Mouse (Mus musculus) kidney, postnatal 0 days (tissue): ENCODE measurements around the gene Mafg. TPM values are rescaled to one million over a fixed set of nuclear protein-coding genes. Genes with fewer than 3 reads are reported as not detected.

Source experiments
- ATAC-seq: fragments of 200-750 bp; cut with Nextera tagmentation; replicated peaks from 2 replicates; pipeline ENCODE4 v1.8.0; 2017; ENCODE audit warnings: low read depth, moderate number of reproducible peaks, moderate TSS enrichment, moderate library complexity; ENCODE audit not compliant: low FRiP score
- DNase-seq: peaks from one replicate; pipeline ENCODE4 v3.0.0-alpha.2; 2016; ENCODE audit warnings: low spot score
- H3K27ac ChIP-seq: fragments of 300-500 bp; sonication (generic); 2 replicates; pipeline ENCODE4 v1.5.1; 2014; ENCODE audit warnings: mild to moderate bottlenecking
- H3K27me3 ChIP-seq: fragments of 300-500 bp; sonication (generic); 2 replicates; pipeline ENCODE4 v1.6.1; 2014; ENCODE audit warnings: low read length, mixed read lengths; ENCODE audit not compliant: insufficient read depth
- H3K36me3 ChIP-seq: fragments of 300-500 bp; sonication (generic); 2 replicates; pipeline ENCODE4 v1.6.1; 2014; ENCODE audit warnings: low read length, mixed read lengths; ENCODE audit not compliant: insufficient read depth
- H3K4me1 ChIP-seq: fragments of 300-500 bp; sonication (generic); replicated peaks from 2 replicates; pipeline ENCODE4 v1.6.1; 2014; ENCODE audit warnings: antibody characterized with exemption, low read length, mixed read lengths; ENCODE audit not compliant: insufficient read depth
- H3K4me2 ChIP-seq: fragments of 300-500 bp; sonication (generic); 2 replicates; pipeline ENCODE4 v1.6.1; 2014; ENCODE audit warnings: mild to moderate bottlenecking, low read length, moderate library complexity, mixed read lengths
- H3K4me3 ChIP-seq: fragments of 300-500 bp; sonication (generic); replicated peaks from 2 replicates; pipeline ENCODE4 v1.5.1; 2014; ENCODE audit warnings: low read depth, low read length
- H3K9ac ChIP-seq: fragments of 300-500 bp; sonication (generic); 2 replicates; pipeline ENCODE4 v1.6.1; 2014; ENCODE audit warnings: low read depth, low read length
- H3K9me3 ChIP-seq: fragments of 300-500 bp; sonication (generic); replicated peaks from 2 replicates; pipeline ENCODE4 v1.6.1; 2016; ENCODE audit warnings: low read length, inconsistent platforms, mixed read lengths
- CTCF ChIP-seq: IDR thresholded peaks from 2 replicates; pipeline ENCODE4 v1.5.1; 2016; ENCODE audit warnings: antibody characterized with exemption, low read depth, mild to moderate bottlenecking, moderate library complexity
- WGBS: fragments of 180-500 bp; shearing (Covaris S2); extraction: QIAGEN DNeasy Blood & Tissue Kit; methylation state at CpG from one replicate; pipeline ENCODE4 v1.1.7; 2014; 5-methylcytosine and 5-hydroxymethylcytosine counted together
- polyA plus RNA-seq: library from polyadenylated mRNA; unstranded; fragments of >200 nt; fragmentation: Nextera tagmentation; extraction: Ambion mirVana; gene quantifications from 2 replicates; pipeline ENCODE4 v1.2.1, GENCODE M21; 2015

Mafg gene
- polyA plus RNA-seq, 1 experiment from 2014 or later = 26.5 TPM

- WGBS = 82% methylated on average over 9 of the region's 9 CpGs
- H3K9me3 ChIP-seq = no peaks in the 10 kb centered on the region
- H3K27ac ChIP-seq = no peak overlapping the region
- no peaks in the 10 kb centered on the region for H3K27me3 ChIP-seq
- H3K4me3 ChIP-seq = no peak overlapping the region
- peaks cover 30% of the 10 kb centered on the region for H3K36me3 ChIP-seq
- H3K4me1 ChIP-seq = peaks cover 6% of the 10 kb centered on the region
- no peak for ATAC-seq
- no peak for TF ChIP-seq CTCF
- H3K4me2 ChIP-seq = no peak overlapping the region
- DNase-seq = no peak
- H3K9ac ChIP-seq = no peak overlapping the region
Measured at GRCm38 (mm10) chr11:120610477-120611046, 22.8 kb downstream of the Mafg start.

GRCm38 (mm10) chr11:120609250-120609649, 24.1 kb downstream of the Mafg start:
- DNase-seq = peak; percentile 33
- Histone ChIP-seq H3K27ac (peak overlapping the region; percentile 31; the same call in 1 of the 2 replicates), H3K36me3 (peaks cover 36% of the 10 kb centered on the region), H3K4me1 (peaks cover 6% of the 10 kb centered on the region), H3K9me3 (no peaks in the 10 kb centered on the region), H3K4me3 (0 out of 2 replicates have a peak overlapping the region, but pooled peaks have one; percentile 8), H3K9ac (no peak overlapping the region), H3K4me2 (peak overlapping the region; percentile 49), H3K27me3 (no peaks in the 10 kb centered on the region)
- TF ChIP-seq CTCF = no peak
- ATAC-seq = peak; percentile 41; the same call in 1 of the 2 replicates
- 30% methylated on average over 8 of the region's 8 CpGs for WGBS

GRCm38 (mm10) chr11:120608241-120609034, 25.0 kb downstream of the Mafg start, which contains the start of gene Npb:
Gene Npb (plus strand): TSS chr11:120608477.
- Histone ChIP-seq H3K27me3 (no peaks in the 10 kb centered on the region), H3K27ac (peak within 1 kb of the TSS; percentile 31; the same call in 1 of the 2 replicates), H3K4me3 (peak within 1 kb of the TSS; percentile 8), H3K4me1 (peaks cover 6% of the 10 kb centered on the region), H3K36me3 (peaks cover 40% of the 10 kb centered on the region), H3K9ac (peak within 1 kb of the TSS; percentile 46), H3K9me3 (no peaks in the 10 kb centered on the region), H3K4me2 (peak within 1 kb of the TSS; percentile 49)
- ATAC-seq (no peak; the same call in 1 of the 2 replicates), DNase-seq (peak; percentile 64)
- no peak for TF ChIP-seq CTCF
- WGBS = 5% methylated on average over 45 of the region's 45 CpGs

GRCm38 (mm10) chr11:120606764-120607163, 26.6 kb downstream of the Mafg start:
- peaks cover 6% of the 10 kb centered on the region for H3K4me1 ChIP-seq
- DNase-seq (no peak), ATAC-seq (no peak)
- WGBS = 67% methylated on average over 4 of the region's 4 CpGs
- no peaks in the 10 kb centered on the region for H3K27me3 ChIP-seq
- peaks cover 48% of the 10 kb centered on the region for H3K36me3 ChIP-seq
- no peak overlapping the region for H3K9ac ChIP-seq
- H3K4me3 ChIP-seq = no peak overlapping the region
- H3K4me2 ChIP-seq = no peak overlapping the region
- H3K9me3 ChIP-seq = no peaks in the 10 kb centered on the region
- no peak overlapping the region for H3K27ac ChIP-seq
- TF ChIP-seq CTCF = no peak

GRCm38 (mm10) chr11:120605667-120606066, 27.7 kb downstream of the Mafg start:
- Histone ChIP-seq H3K27ac (no peak overlapping the region), H3K36me3 (peaks cover 42% of the 10 kb centered on the region)

GRCm38 (mm10) chr11:120603545-120603944, 29.9 kb downstream of the Mafg start:
- no peak for ATAC-seq
- H3K36me3 ChIP-seq = peaks cover 38% of the 10 kb centered on the region

More at GRCm38 (mm10) chr11:120605667-120606066, 27.7 kb downstream of the Mafg start:
- no peak overlapping the region for H3K9ac ChIP-seq
- ATAC-seq (no peak), DNase-seq (no peak)
- 90% methylated on average over 7 of the region's 7 CpGs for WGBS
- no peak overlapping the region for H3K4me3 ChIP-seq
- no peak for TF ChIP-seq CTCF
- H3K27me3 ChIP-seq = no peaks in the 10 kb centered on the region
- peaks cover 6% of the 10 kb centered on the region for H3K4me1 ChIP-seq
- H3K4me2 ChIP-seq = no peak overlapping the region
- H3K9me3 ChIP-seq = no peaks in the 10 kb centered on the region

More at GRCm38 (mm10) chr11:120603545-120603944, 29.9 kb downstream of the Mafg start:
- H3K4me3 ChIP-seq = no peak overlapping the region
- peaks cover 6% of the 10 kb centered on the region; the same call in 1 of the 2 replicates for H3K4me1 ChIP-seq
- H3K27me3 ChIP-seq = no peaks in the 10 kb centered on the region
- H3K9ac ChIP-seq = no peak overlapping the region
- no peak for DNase-seq
- H3K9me3 ChIP-seq = no peaks in the 10 kb centered on the region
- H3K27ac ChIP-seq = no peak overlapping the region
- no peak for TF ChIP-seq CTCF
- H3K4me2 ChIP-seq = no peak overlapping the region
- 78% methylated on average over 2 of the region's 2 CpGs for WGBS
